Mouse (Mus musculus) midbrain, embryonic 16.5 days (tissue): ENCODE results near the gene Gns. TPM values are rescaled to one million over a fixed set of nuclear protein-coding genes. Genes with fewer than 3 reads are reported as not detected.

Experiments
- polyA plus RNA-seq: library from polyadenylated mRNA; unstranded; fragments of >200 nt; fragmentation: Nextera tagmentation; extraction: Ambion mirVana; gene quantifications from 2 replicates; pipeline ENCODE4 v1.2.1, GENCODE M21; 2015

Gns gene
- polyA plus RNA-seq, 1 experiment from 2014 or later: 38.3 TPM

Other genes with a start within 250 kb of the Gns start
- 14.7 and 15.1 TPM in 2 replicates for gene Tbc1d30, start 13.8 kb upstream of the Gns start, polyA plus RNA-seq
- 4.2 and 4.6 TPM in 2 replicates for gene Rassf3, start 111.3 kb downstream of the Gns start, polyA plus RNA-seq
- 31.1 and 35.9 TPM in 2 replicates for gene Tbk1, start 221.7 kb downstream of the Gns start, polyA plus RNA-seq